Mouse (Mus musculus): ENCODE measurements around the gene Cyp19a1. TPM values are rescaled to one million over a fixed set of nuclear protein-coding genes. Genes with fewer than 3 reads are reported as not detected.

Cyp19a1 gene
- total and polyA plus RNA-seq, 3 experiments = not detected

DNA sequence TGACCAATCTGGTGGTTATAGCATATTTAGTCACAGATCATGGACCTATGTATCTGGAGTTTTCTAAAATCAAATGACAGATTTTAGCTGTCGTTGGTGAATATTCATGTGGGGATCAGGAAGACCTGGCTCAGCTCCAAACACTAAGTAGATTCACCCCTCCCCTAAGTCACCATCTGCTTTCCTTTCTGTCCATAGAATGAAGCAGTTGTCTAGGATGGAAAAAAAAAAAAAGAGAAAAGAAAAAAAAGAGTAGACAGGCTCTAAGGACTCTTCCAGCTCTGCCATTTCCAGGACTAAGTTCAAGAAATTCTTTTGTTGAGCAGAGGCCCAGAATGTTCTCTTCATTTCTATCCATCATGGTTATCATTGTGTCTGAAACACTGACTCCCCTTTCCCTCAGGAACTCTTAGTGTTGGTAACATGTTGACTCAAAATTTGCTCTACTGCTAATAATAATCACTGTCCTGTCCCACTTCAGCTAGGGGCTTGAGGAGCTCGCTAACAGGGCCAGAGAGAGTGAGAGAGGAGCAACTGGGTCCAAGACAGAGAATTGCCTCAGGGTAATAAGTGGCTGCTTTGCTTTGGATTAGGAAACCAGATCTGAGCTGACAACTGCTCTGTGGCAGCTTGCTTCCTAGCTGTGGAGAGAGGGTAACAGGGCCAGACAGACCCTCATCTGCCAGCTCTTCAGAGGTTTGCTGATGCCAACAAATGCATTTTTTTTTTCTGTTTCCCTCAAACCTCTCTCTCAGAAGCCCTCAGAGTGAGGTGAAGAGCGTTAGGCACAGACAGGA is 22.8 kb downstream of the Cyp19a1 start:
- Histone ChIP-seq H3K4me3 (replicated peaks in 1 of 3; ENCODE audit: low read depth in 2 of 3, low read length in 2 of 3, poor library complexity in 1 of 3) (no peak overlapping the region), H3K9ac (ENCODE audit: insufficient read depth, low read depth) (no peak overlapping the region), H3K27me3 (replicated peaks) (peaks cover 14% of the 10 kb centered on the region), H3K36me3 (replicated peaks in 1 of 2; ENCODE audit: control insufficient read depth in 1 of 2, insufficient read depth in 1 of 2, low read length in 1 of 2) (no peaks in the 10 kb centered on the region), H3K27ac (ENCODE audit: insufficient read depth, low read depth) (no peak overlapping the region), H3K4me1 (ENCODE audit: control insufficient read depth in 1 of 2, insufficient read depth in 2 of 2) (no peaks in the 10 kb centered on the region), H3K4me2 (ENCODE audit: insufficient read depth, low read depth, poor library complexity, severe bottlenecking) (no peak overlapping the region), H3K79me2 (replicated peaks; ENCODE audit: control insufficient read depth, extremely low read depth, insufficient read depth, poor library complexity, severe bottlenecking) (no peaks in the 10 kb centered on the region), H3K9me3 (replicated peaks; ENCODE audit: low read length) (no peaks in the 10 kb centered on the region)
- no peak for DNase-seq (ENCODE audit: extremely low read depth)
- in situ Hi-C loops (cut with MboI; ENCODE audit: low pct_ligation_motif_present, low pct_unique_long_range_greater_than_20kb, low sequenced_read_pairs) (no loop called here), dilution Hi-C loops (cut with MboI; ENCODE audit: extremely low pct_ligation_motif_present, extremely low pct_unique_long_range_greater_than_20kb, low sequenced_read_pairs) (no loop called here)
- TF ChIP-seq MXI1 (IDR thresholded peaks at IDR 0.05; ENCODE audit: low read depth, low read length) (no peak), ZMIZ1 (IDR thresholded peaks at IDR 0.05; ENCODE audit: low read depth, low read length) (no peak), USF2 (conservative IDR thresholded peaks at IDR 0.05; ENCODE audit: low read depth, low read length) (no peak), USF1 (IDR thresholded peaks at IDR 0.05; ENCODE audit: low read depth, low read length) (no peak), ZNF384 (IDR thresholded peaks at IDR 0.05; ENCODE audit: low read depth, low read length) (no peak), ETS1 (conservative IDR thresholded peaks at IDR 0.05; ENCODE audit: low read depth, low read length) (no peak), MAFK (IDR thresholded peaks at IDR 0.05; ENCODE audit: insufficient replicate concordance, low read length) (no peak), SMC3 (IDR thresholded peaks at IDR 0.05; ENCODE audit: low read depth, low read length) (no peak)

DNA sequence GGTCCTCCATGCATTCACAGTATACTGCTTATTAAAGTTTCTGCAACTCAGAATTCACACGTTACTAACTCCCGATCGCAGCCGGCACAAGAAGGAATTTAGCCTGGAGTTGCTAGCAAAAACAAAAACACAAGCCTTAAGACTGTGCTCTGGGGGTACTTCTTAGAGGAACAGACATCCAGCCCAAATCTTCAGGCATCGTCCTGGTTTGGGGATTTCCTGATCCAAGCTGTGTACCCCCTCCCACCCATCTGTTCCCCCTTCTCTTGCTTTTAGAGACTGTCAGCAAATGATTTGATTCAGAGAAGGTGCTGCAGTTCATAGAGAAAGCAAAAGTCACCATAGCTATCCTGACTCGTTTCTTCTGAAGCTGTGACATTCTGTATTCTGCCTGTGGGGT is 40.3 kb downstream of the Cyp19a1 start:
- Histone ChIP-seq H3K4me2 (ENCODE audit: insufficient read depth, low read depth, poor library complexity, severe bottlenecking) (no peak overlapping the region), H3K4me1 (ENCODE audit: control insufficient read depth in 1 of 2, insufficient read depth in 2 of 2) (no peaks in the 10 kb centered on the region), H3K27me3 (replicated peaks) (peaks cover 7% of the 10 kb centered on the region), H3K36me3 (replicated peaks in 1 of 2; ENCODE audit: control insufficient read depth in 1 of 2, insufficient read depth in 1 of 2, low read length in 1 of 2) (no peaks in the 10 kb centered on the region), H3K79me2 (replicated peaks; ENCODE audit: control insufficient read depth, extremely low read depth, insufficient read depth, poor library complexity, severe bottlenecking) (no peaks in the 10 kb centered on the region), H3K9me3 (replicated peaks; ENCODE audit: low read length) (no peaks in the 10 kb centered on the region), H3K4me3 (replicated peaks in 1 of 3; ENCODE audit: low read depth in 2 of 3, low read length in 2 of 3, poor library complexity in 1 of 3) (no peak overlapping the region), H3K9ac (ENCODE audit: insufficient read depth, low read depth) (no peak overlapping the region), H3K27ac (ENCODE audit: insufficient read depth, low read depth) (no peak overlapping the region)
- DNase-seq (ENCODE audit: extremely low read depth) = no peak
- dilution Hi-C loops (cut with MboI; ENCODE audit: extremely low pct_ligation_motif_present, extremely low pct_unique_long_range_greater_than_20kb, low sequenced_read_pairs) = no loop called here
- in situ Hi-C loops (cut with MboI; ENCODE audit: low pct_ligation_motif_present, low pct_unique_long_range_greater_than_20kb, low sequenced_read_pairs) = no loop called here
- no peak for TF ChIP-seq MEF2A (IDR thresholded peaks at IDR 0.05; ENCODE audit: borderline replicate concordance, low read depth, low read length)
- no peak for TF ChIP-seq PAX5 (IDR thresholded peaks at IDR 0.05; ENCODE audit: low read length)
- TF ChIP-seq NRF1 (IDR thresholded peaks at IDR 0.05; ENCODE audit: low read depth, low read length) = no peak
- TF ChIP-seq RAD21 (IDR thresholded peaks at IDR 0.05; ENCODE audit: low read depth, low read length) = no peak
- no peak for TF ChIP-seq CHD1 (IDR thresholded peaks at IDR 0.05; ENCODE audit: low read depth, low read length)
- no peak for TF ChIP-seq JUN (IDR thresholded peaks at IDR 0.05; ENCODE audit: insufficient read depth, low read depth, low read length)
- TF ChIP-seq NELFE (IDR thresholded peaks at IDR 0.05; ENCODE audit: low read depth, low read length) = no peak
- no peak for TF ChIP-seq JUND (conservative IDR thresholded peaks at IDR 0.05; ENCODE audit: low read depth, low read length)
- TF ChIP-seq SMC3 (IDR thresholded peaks at IDR 0.05; ENCODE audit: low read depth, low read length) = no peak
- no peak for TF ChIP-seq IRF4 (IDR thresholded peaks at IDR 0.05; ENCODE audit: low read depth, low read length)
- no peak for TF ChIP-seq MAX (IDR thresholded peaks at IDR 0.05; ENCODE audit: low read length)
- TF ChIP-seq CHD2 (IDR thresholded peaks at IDR 0.05; ENCODE audit: low read length) = no peak
- no peak for TF ChIP-seq ELF1 (IDR thresholded peaks at IDR 0.05; ENCODE audit: low read depth, low read length)
- no peak for TF ChIP-seq USF1 (IDR thresholded peaks at IDR 0.05; ENCODE audit: low read depth, low read length)
- no peak for TF ChIP-seq ETS1 (conservative IDR thresholded peaks at IDR 0.05; ENCODE audit: low read depth, low read length)
- no peak for TF ChIP-seq ZNF384 (IDR thresholded peaks at IDR 0.05; ENCODE audit: low read depth, low read length)
- TF ChIP-seq ZMIZ1 (IDR thresholded peaks at IDR 0.05; ENCODE audit: low read depth, low read length) = no peak
- TF ChIP-seq HCFC1 (IDR thresholded peaks at IDR 0.05; ENCODE audit: low read depth, low read length) = no peak
- no peak for TF ChIP-seq UBTF (IDR thresholded peaks at IDR 0.05; ENCODE audit: low read depth, low read length)

All from CH12.LX (cell line).